Mouse (Mus musculus): Measurements from ENCODE around the gene Il17rb. TPM values are rescaled to one million over a fixed set of nuclear protein-coding genes. Genes with fewer than 3 reads are reported as not detected.

The Il17rb gene
- polyA plus RNA-seq, 2 experiments, result 1.3 TPM

DNA sequence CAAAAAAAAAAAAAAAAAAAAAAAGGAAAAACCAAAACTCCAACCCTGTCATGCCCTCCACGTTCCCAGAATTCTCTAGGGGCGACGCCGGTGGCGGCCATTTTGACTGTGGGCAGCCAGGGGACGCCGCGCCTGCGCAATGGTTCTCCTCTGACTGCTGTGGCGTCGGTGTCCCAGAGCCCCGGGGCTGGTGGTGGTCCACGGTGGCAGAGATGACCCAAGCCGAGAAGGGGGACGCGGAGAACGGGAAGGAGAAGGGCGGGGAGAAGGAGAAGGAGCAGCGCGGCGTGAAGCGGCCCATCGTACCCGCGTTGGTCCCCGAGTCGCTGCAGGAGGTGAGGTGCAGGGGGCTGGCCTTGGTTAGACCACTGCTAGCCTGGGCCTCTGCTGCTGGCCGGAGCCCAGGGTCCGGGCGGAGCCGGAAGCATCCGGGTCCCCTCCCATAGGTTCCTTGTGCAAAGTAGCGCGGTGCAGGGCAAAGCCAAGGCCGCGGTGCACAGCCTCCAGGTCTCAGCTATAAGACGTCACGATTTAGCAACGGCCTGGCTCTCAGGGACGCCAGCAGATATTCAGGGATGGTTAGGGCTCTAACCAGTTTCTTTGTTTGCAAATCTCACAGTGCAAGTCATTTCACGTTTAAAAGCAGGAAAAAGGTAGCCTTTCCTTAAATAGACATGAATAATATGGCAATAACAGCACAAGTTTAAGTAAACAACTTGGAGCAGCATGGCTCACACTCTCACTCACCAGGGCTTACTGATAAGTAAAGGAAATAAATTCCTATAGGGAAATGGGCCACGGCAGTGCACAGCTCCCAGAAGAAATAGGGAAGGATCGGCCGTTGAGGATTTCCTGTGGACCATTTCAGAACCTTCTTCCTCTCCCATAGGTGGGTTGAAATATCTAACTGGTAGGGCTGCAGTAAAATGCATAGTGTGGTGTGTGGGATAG is 30.2 kb downstream of the Il17rb start, which contains the start of gene Actr8:
TSS of gene Actr8 (plus strand) at position 84 of the 951 bp plus-strand sequence.
- Histone ChIP-seq H3K27ac (replicated peaks; ENCODE audit: low read depth, low read length) (peak within 1 kb of the TSS; percentile 93), H3K4me3 (replicated peaks; ENCODE audit: low read length) (peak within 1 kb of the TSS; percentile 76), H3K9ac (ENCODE audit: low read depth, low read length, severe bottlenecking) (peak within 1 kb of the TSS; percentile 89), H3K4me1 (ENCODE audit: control insufficient read depth, insufficient read depth, low read length) (peaks cover 8% of the 10 kb centered on the region), H3K4me2 (replicated peaks; ENCODE audit: low read depth, low read length, severe bottlenecking) (peak within 1 kb of the TSS; percentile 79), H3K27me3 (ENCODE audit: control insufficient read depth, insufficient read depth, low read length) (no peaks in the 10 kb centered on the region), H3K9me3 (ENCODE audit: control insufficient read depth, low read length) (no peaks in the 10 kb centered on the region), H3K36me3 (ENCODE audit: control insufficient read depth, insufficient read depth, low read length) (peaks cover 57% of the 10 kb centered on the region)
- peak; percentile 96 for DNase-seq (ENCODE audit: low spot score)
- ATAC-seq (ENCODE audit: low FRiP score, low read depth), result peak; percentile 95
- TF ChIP-seq POLR2A (IDR thresholded peaks at IDR 0.05; ENCODE audit: borderline replicate concordance, extremely low read depth, insufficient read depth, insufficient read length), result peak; percentile 72; the same call in 1 of the 2 replicates
- 4% methylated on average over 44 of the region's 44 CpGs for WGBS

- Histone ChIP-seq H3K9me3 (ENCODE audit: control insufficient read depth, low read length) (no peaks in the 10 kb centered on the region), H3K4me2 (replicated peaks; ENCODE audit: low read depth, low read length, severe bottlenecking) (no peak overlapping the region), H3K36me3 (ENCODE audit: control insufficient read depth, insufficient read depth, low read length) (peaks cover 57% of the 10 kb centered on the region), H3K27ac (replicated peaks; ENCODE audit: low read depth, low read length) (no peak overlapping the region), H3K27me3 (ENCODE audit: control insufficient read depth, insufficient read depth, low read length) (no peaks in the 10 kb centered on the region), H3K9ac (ENCODE audit: low read depth, low read length, severe bottlenecking) (no peak overlapping the region), H3K4me1 (ENCODE audit: control insufficient read depth, insufficient read depth, low read length) (peaks cover 8% of the 10 kb centered on the region), H3K4me3 (replicated peaks; ENCODE audit: low read length) (no peak overlapping the region)
- no peak for DNase-seq (ENCODE audit: low spot score)
- ATAC-seq (ENCODE audit: low FRiP score, low read depth), result no peak
- 97% methylated on average over 6 of the region's 6 CpGs for WGBS
- TF ChIP-seq POLR2A (IDR thresholded peaks at IDR 0.05; ENCODE audit: borderline replicate concordance, extremely low read depth, insufficient read depth, insufficient read length), result no peak
Measured at GRCm38 (mm10) chr14:29976927-29977326, 31.8 kb downstream of the Il17rb start.

GRCm38 (mm10) chr14:29971993-29972392 is 36.7 kb downstream of the Il17rb start:
- whole genome bisulfite sequencing, result 90% methylated on average over 5 of the region's 5 CpGs
- H3K27ac ChIP-seq (replicated peaks; ENCODE audit: low read depth, low read length), result no peak overlapping the region
- TF ChIP-seq POLR2A (IDR thresholded peaks at IDR 0.05; ENCODE audit: borderline replicate concordance, extremely low read depth, insufficient read depth, insufficient read length), result no peak

DNA sequence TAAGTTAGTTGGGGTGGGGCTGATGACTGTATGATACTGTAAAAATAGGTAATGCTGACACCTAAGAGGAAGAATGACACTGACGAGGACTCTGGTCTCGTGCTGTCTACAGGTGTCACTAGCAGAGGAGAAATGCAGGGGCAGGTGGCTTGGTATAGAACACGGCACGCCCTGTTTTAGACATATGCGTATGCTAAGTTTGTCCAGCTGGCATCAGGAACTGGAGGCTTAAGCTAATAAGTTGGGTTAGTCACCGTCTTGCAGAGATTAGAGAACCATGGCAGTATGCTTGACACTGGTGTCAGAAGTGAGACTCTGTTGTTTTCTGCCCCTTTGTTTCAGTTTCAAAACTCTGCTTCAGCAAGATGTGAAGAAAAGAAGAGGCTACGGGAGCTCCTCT is 37.2 kb downstream of the Il17rb start:
- DNase-seq (ENCODE audit: low spot score) (no peak), ATAC-seq (ENCODE audit: low FRiP score, low read depth) (no peak)
- Histone ChIP-seq H3K4me2 (replicated peaks; ENCODE audit: low read depth, low read length, severe bottlenecking) (no peak overlapping the region), H3K9me3 (ENCODE audit: control insufficient read depth, low read length) (no peaks in the 10 kb centered on the region), H3K27me3 (ENCODE audit: control insufficient read depth, insufficient read depth, low read length) (no peaks in the 10 kb centered on the region), H3K4me1 (ENCODE audit: control insufficient read depth, insufficient read depth, low read length) (peaks cover 14% of the 10 kb centered on the region), H3K36me3 (ENCODE audit: control insufficient read depth, insufficient read depth, low read length) (peaks cover 54% of the 10 kb centered on the region), H3K27ac (replicated peaks; ENCODE audit: low read depth, low read length) (no peak overlapping the region), H3K4me3 (replicated peaks; ENCODE audit: low read length) (no peak overlapping the region), H3K9ac (ENCODE audit: low read depth, low read length, severe bottlenecking) (no peak overlapping the region)
- TF ChIP-seq POLR2A (IDR thresholded peaks at IDR 0.05; ENCODE audit: borderline replicate concordance, extremely low read depth, insufficient read depth, insufficient read length), result no peak
- 94% methylated on average over 7 of the region's 7 CpGs for WGBS

More at GRCm38 (mm10) chr14:29971993-29972392, 36.7 kb downstream of the Il17rb start:
- no peak overlapping the region for H3K4me2 ChIP-seq (replicated peaks; ENCODE audit: low read depth, low read length, severe bottlenecking)
- no peak overlapping the region for H3K4me3 ChIP-seq (replicated peaks; ENCODE audit: low read length)
- no peaks in the 10 kb centered on the region for H3K27me3 ChIP-seq (ENCODE audit: control insufficient read depth, insufficient read depth, low read length)
- no peak overlapping the region for H3K9ac ChIP-seq (ENCODE audit: low read depth, low read length, severe bottlenecking)
- DNase-seq (ENCODE audit: low spot score) (no peak), ATAC-seq (ENCODE audit: low FRiP score, low read depth) (no peak)
- H3K9me3 ChIP-seq (ENCODE audit: control insufficient read depth, low read length), result no peaks in the 10 kb centered on the region
- H3K36me3 ChIP-seq (ENCODE audit: control insufficient read depth, insufficient read depth, low read length), result peaks cover 54% of the 10 kb centered on the region
- peaks cover 14% of the 10 kb centered on the region for H3K4me1 ChIP-seq (ENCODE audit: control insufficient read depth, insufficient read depth, low read length)

DNA sequence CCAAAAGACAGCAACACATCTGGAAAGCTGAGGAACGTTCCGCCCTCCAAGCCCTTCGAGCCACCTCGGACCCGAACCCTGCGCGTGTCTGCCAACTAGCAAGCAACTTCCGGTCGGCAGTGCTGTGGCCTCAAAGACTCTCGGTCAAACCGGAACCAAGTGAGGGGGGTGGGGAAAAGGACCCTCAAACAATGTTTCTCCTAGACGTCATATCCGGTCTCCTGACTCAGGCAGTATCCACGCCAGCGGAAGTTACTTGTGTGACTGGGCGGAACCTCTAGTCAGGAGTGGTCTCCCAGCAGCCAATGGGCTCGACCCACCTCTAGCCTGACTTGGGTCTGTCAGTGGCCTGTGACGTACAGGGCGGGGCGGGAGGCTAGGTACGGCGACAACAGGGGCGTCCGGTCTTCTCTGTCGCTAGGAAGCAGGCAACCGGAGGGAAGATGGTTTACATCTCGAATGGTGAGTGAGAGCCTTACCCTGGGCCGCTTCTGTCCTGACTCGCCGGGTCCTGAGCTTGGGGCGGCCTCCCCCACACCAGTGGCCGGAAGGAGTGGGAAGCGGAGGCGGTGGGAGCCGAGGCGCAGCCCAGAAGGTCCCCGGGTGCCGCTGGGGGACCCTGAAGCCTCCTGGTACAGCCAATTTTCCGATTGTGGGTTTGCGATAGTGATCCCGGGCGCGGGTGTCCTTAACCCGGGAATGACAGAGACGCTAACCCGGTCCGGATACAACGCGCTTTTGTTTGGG is 40.4 kb downstream of the Il17rb start, which contains the start of gene Selenok:
TSS of gene Selenok (plus strand) at position 234 of the 747 bp plus-strand sequence.
- H3K9me3 ChIP-seq (ENCODE audit: control insufficient read depth, low read length), result no peaks in the 10 kb centered on the region
- no peaks in the 10 kb centered on the region for H3K27me3 ChIP-seq (ENCODE audit: control insufficient read depth, insufficient read depth, low read length)
- TF ChIP-seq POLR2A (IDR thresholded peaks at IDR 0.05; ENCODE audit: borderline replicate concordance, extremely low read depth, insufficient read depth, insufficient read length), result 0 out of 2 replicates have a peak, but pooled peaks have one; percentile 46
- H3K36me3 ChIP-seq (ENCODE audit: control insufficient read depth, insufficient read depth, low read length), result peaks cover 29% of the 10 kb centered on the region
- peak within 1 kb of the TSS; percentile 86 for H3K9ac ChIP-seq (ENCODE audit: low read depth, low read length, severe bottlenecking)
- H3K4me2 ChIP-seq (replicated peaks; ENCODE audit: low read depth, low read length, severe bottlenecking), result peak within 1 kb of the TSS; percentile 58
- peak within 1 kb of the TSS; percentile 90 for H3K4me3 ChIP-seq (replicated peaks; ENCODE audit: low read length)
- H3K4me1 ChIP-seq (ENCODE audit: control insufficient read depth, insufficient read depth, low read length), result peaks cover 14% of the 10 kb centered on the region
- DNase-seq (ENCODE audit: low spot score) (peak; percentile 100), ATAC-seq (ENCODE audit: low FRiP score, low read depth) (peak; percentile 100)
- peak within 1 kb of the TSS; percentile 75 for H3K27ac ChIP-seq (replicated peaks; ENCODE audit: low read depth, low read length)
- under 1% methylated on average over 42 of the region's 49 CpGs for WGBS
